Mouse (Mus musculus) heart, embryonic 13.5 days (tissue): ENCODE data around the gene Lhfpl2. TPM values are rescaled to one million over a fixed set of nuclear protein-coding genes. Genes with fewer than 3 reads are reported as not detected.
A peak's percentile ranks its signal among the peaks of the same experiment; 100 is the strongest.

Experiments
- ATAC-seq: fragments of 200-750 bp; cut with Nextera tagmentation; 2 replicates; pipeline ENCODE4 v1.8.0; 2017; ENCODE audit warnings: moderate TSS enrichment; ENCODE audit not compliant: insufficient number of reproducible peaks, low FRiP score, low TSS enrichment; ENCODE audit errors: extremely low read depth
- H3K27ac ChIP-seq: fragments of 300-500 bp; sonication (generic); replicated peaks from 2 replicates; pipeline ENCODE4 v1.5.1; 2015; ENCODE audit warnings: moderate library complexity, mild to moderate bottlenecking, inconsistent platforms
- H3K27me3 ChIP-seq: fragments of 300-500 bp; sonication (generic); replicated peaks from 2 replicates; pipeline ENCODE4 v1.6.1; 2015; ENCODE audit warnings: mild to moderate bottlenecking, inconsistent platforms
- H3K36me3 ChIP-seq: fragments of 300-500 bp; sonication (generic); 2 replicates; pipeline ENCODE4 v1.6.1; 2015; ENCODE audit warnings: mild to moderate bottlenecking, inconsistent platforms
- H3K4me1 ChIP-seq: fragments of 300-500 bp; sonication (generic); 2 replicates; pipeline ENCODE4 v1.6.1; 2015; ENCODE audit warnings: inconsistent platforms
- H3K4me2 ChIP-seq: fragments of 300-500 bp; sonication (generic); 2 replicates; pipeline ENCODE4 v1.6.1; 2015; ENCODE audit warnings: inconsistent platforms, mild to moderate bottlenecking, moderate library complexity
- H3K4me3 ChIP-seq: fragments of 300-500 bp; sonication (generic); 2 replicates; pipeline ENCODE4 v1.5.1; 2015; ENCODE audit warnings: moderate library complexity, mild to moderate bottlenecking, inconsistent platforms
- H3K9ac ChIP-seq: fragments of 300-500 bp; sonication (generic); 2 replicates; pipeline ENCODE4 v1.6.1; 2015; ENCODE audit warnings: inconsistent platforms, mild to moderate bottlenecking, moderate library complexity
- H3K9me3 ChIP-seq: fragments of 300-500 bp; sonication (generic); 2 replicates; pipeline ENCODE4 v1.6.1; 2016; ENCODE audit warnings: inconsistent platforms
- WGBS: fragments of 180-500 bp; shearing (Covaris S2); methylation state at CpG from one replicate; pipeline ENCODE4 v1.1.7; 2015; ENCODE audit warnings: mixed read lengths; 5-methylcytosine and 5-hydroxymethylcytosine counted together
- polyA plus RNA-seq: library from polyadenylated mRNA; unstranded; fragments of >200 nt; fragmentation: Nextera tagmentation; extraction: Ambion mirVana; gene quantifications from 2 replicates; pipeline ENCODE4 v1.2.1, GENCODE M21; 2015

The Lhfpl2 gene
- polyA plus RNA-seq, 1 experiment from 2014 or later: 24.5 TPM

DNA sequence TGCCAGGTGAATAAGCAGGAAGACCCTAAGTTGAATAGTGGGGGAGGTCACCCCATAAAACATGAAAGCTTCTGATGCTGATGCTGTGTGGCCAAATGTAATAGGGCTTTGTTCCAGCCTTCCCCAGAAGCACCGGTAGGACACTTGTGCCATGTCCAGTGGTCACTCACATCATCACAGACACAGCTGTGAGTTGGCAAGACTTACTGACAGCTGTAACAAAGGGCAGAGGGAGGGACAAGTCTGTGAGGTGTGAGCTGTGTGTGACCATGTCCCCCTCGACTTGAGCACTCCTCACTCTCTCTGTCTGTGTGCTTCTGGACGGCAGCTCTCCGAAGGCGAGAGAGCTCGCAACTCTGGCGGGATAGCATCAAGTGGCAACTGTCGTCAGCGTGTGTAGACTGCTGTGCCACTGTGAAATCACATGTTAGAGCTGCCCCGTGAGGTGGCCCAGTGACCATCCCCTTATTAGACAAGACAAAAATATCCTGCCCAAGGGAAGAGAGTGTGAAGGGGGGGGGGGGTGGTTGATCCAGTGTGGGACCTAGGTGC is 43.5 kb downstream of the Lhfpl2 start:
- Histone ChIP-seq H3K4me2 (peak overlapping the region; percentile 36), H3K36me3 (no peaks in the 10 kb centered on the region), H3K27me3 (no peaks in the 10 kb centered on the region), H3K9ac (no peak overlapping the region), H3K4me1 (peaks cover 75% of the 10 kb centered on the region), H3K9me3 (no peaks in the 10 kb centered on the region), H3K4me3 (no peak overlapping the region), H3K27ac (peak overlapping the region; percentile 25; the same call in 1 of the 2 replicates)
- ATAC-seq: no peak
- 54% methylated on average over 10 of the region's 10 CpGs for WGBS

DNA sequence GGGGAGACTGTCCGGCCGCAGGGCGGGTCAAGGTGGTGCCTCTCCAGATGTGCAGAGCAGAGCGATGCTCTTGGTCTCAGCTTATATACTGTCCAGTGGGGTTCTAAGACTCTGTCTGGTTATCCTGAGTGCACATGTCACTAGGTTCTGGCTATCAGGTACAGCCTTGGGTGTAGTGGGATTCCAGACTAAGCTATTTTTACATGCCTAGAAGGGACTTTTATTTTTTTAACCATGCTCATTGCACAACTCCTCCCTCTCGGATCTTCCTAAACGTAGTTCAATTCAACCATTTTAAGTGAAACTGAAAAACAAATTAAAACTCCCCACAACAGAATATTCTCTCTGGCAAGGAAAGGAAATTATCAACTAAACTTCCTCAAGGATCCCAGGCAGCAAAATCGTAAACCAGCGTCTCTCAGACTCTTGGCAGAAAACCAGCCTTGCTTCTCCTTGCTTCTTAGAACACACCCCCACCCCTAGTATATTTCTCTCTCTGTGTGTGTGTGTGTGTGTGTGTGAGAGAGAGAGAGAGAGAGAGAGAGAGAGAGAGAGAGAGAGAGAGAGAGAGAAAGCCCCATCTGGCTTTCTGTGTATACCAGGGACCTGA is 47.4 kb downstream of the Lhfpl2 start:
- Histone ChIP-seq H3K9ac (no peak overlapping the region), H3K9me3 (no peaks in the 10 kb centered on the region), H3K4me1 (peaks cover 51% of the 10 kb centered on the region), H3K36me3 (no peaks in the 10 kb centered on the region), H3K27me3 (no peaks in the 10 kb centered on the region), H3K4me3 (no peak overlapping the region), H3K27ac (peak overlapping the region; percentile 61), H3K4me2 (0 out of 2 replicates have a peak overlapping the region, but pooled peaks have one; percentile 3)
- ATAC-seq: no peak
- WGBS: 56% methylated on average over 8 of the region's 8 CpGs

DNA sequence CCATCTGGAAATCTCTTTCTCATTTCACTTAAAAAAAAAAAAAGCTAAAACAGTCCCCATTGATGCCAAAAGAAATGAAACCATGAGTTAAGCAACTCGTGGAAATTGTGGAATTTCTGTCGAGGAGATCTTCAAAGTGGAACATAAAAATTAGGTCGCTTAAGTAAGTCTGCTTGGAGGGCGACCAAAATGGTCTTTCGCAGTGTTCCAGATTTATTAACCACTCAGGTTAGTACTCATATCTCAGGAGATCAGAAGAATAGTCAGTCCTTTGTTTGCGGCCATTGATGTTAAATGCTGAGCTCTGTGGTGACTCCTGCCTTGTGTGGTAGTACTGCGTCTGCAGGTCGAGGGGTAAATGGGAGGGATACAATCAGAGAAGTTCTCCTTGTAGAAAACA is 48.8 kb downstream of the Lhfpl2 start:
- H3K27ac ChIP-seq: no peak overlapping the region
- H3K36me3 ChIP-seq: peaks cover 3% of the 10 kb centered on the region
- 82% methylated on average over 8 of the region's 8 CpGs for WGBS
- H3K27me3 ChIP-seq: no peaks in the 10 kb centered on the region
- no peak overlapping the region for H3K4me2 ChIP-seq
- no peak overlapping the region for H3K4me3 ChIP-seq
- no peak for ATAC-seq
- peaks cover 36% of the 10 kb centered on the region for H3K4me1 ChIP-seq
- no peak overlapping the region for H3K9ac ChIP-seq
- H3K9me3 ChIP-seq: peaks cover under 1% of the 10 kb centered on the region; the same call in 1 of the 2 replicates

DNA sequence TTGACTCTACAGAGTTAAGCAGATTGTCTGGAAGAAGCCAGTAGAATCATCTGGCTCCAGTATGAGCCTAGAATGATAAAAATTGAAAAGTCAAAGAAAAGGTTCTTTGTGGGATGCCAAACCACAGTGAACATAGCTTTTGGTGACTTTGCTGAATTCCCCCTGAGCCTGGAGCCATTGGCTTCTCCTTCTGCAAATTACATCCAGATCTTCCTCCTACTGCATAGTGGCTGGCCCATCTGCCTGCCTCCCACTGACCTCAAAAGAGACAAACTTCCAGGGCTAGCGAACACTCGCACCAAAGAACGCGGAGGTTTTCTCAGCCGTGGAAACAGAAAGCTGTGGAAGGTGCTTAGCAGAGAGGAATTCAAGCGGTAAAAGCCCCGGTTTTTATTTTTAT is 49.4 kb downstream of the Lhfpl2 start:
- 83% methylated on average over 7 of the region's 7 CpGs for WGBS
- H3K27ac ChIP-seq: no peak overlapping the region
- no peak overlapping the region for H3K4me2 ChIP-seq
- peaks cover 5% of the 10 kb centered on the region; the same call in 1 of the 2 replicates for H3K9me3 ChIP-seq
- no peak overlapping the region for H3K4me3 ChIP-seq
- no peak overlapping the region for H3K9ac ChIP-seq
- H3K36me3 ChIP-seq: peaks cover 9% of the 10 kb centered on the region
- no peaks in the 10 kb centered on the region for H3K27me3 ChIP-seq
- H3K4me1 ChIP-seq: peaks cover 31% of the 10 kb centered on the region
- no peak for ATAC-seq

DNA sequence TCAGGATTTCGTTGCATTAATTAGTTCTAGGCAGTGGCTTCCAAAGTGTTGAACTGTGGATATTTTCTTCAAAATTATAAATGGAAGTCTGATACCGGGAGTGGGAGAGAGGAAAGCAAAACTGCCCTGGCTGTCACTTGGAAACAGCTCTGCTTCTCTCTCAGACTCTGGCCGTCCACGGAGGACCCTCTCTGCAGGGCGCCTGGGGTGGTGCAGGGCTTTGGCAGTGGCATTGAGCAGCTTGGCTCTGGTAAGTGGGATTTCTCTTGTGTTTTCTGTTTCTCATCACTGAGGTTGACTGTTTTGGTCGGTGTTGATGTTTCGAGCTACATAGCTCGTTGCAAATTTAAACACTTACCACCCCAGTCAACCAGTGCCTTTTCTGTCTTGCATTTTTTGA is 53.0 kb downstream of the Lhfpl2 start:
- no peak overlapping the region for H3K4me2 ChIP-seq
- H3K4me3 ChIP-seq: no peak overlapping the region
- WGBS: 75% methylated on average over 8 of the region's 8 CpGs
- H3K27ac ChIP-seq: no peak overlapping the region
- no peak overlapping the region for H3K9ac ChIP-seq
- H3K9me3 ChIP-seq: peaks cover 9% of the 10 kb centered on the region; the same call in 1 of the 2 replicates
- no peaks in the 10 kb centered on the region for H3K27me3 ChIP-seq
- peaks cover 18% of the 10 kb centered on the region for H3K36me3 ChIP-seq
- peaks cover 12% of the 10 kb centered on the region for H3K4me1 ChIP-seq
- no peak for ATAC-seq

DNA sequence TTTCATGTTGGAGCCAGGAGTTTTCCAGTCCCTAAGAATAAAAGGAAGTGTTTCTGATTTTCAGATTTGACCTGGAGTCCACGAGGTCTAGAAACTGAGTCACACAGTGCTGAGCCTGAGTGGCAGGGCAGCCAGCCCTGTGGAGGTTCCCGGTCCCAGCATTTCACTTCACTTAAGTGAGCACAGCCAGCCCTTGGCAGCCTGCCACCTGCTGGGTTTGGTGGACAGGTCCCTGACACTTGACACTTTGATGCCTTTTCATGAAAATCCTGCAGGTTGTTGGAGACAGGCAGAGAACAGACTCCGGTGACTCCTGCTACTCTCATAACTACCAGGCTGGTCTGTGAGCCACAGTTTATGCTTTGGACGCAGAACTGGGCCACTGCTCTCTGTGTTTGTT is 57.9 kb downstream of the Lhfpl2 start:
- Histone ChIP-seq H3K9me3 (peaks cover 12% of the 10 kb centered on the region), H3K36me3 (peaks cover 32% of the 10 kb centered on the region), H3K4me3 (no peak overlapping the region), H3K27ac (0 out of 2 replicates have a peak overlapping the region, but pooled peaks have one; percentile 39), H3K4me1 (peaks cover 29% of the 10 kb centered on the region), H3K27me3 (no peaks in the 10 kb centered on the region), H3K9ac (no peak overlapping the region), H3K4me2 (no peak overlapping the region)
- WGBS: 31% methylated on average over 4 of the region's 4 CpGs
- no peak; the same call in 1 of the 2 replicates for ATAC-seq

DNA sequence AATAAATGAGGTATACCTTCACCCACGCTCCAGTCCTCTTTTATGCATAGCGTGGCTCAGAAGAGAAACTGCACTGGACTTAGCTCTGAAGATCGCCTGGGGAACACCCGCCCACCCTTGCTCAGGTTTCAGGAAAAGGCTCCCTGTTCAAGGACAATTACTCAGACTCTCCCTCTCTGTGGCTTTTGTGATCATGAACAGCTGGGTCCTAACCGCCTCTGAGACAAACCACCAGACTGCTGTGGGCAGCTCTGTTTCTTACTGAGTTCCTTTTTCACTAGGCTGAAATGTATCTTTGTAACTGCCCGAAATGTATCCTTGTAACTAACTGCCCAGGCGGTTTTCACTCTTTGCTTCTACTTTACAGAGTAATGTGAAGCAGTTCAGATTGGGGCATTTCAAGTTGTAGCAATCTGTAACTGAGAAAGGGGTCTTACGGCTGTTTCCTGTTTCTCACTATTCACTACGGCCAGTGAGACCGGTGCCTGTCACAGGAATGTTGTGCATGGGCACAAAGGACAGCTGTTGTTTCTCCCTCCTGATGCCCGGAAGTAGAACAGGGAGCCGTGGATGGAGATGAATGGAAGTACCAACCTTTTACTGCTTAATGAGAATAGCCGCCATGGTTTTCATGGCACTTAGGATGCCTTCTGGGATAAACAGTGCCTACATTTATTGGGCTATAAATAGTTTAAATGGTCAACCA is 59.3 kb downstream of the Lhfpl2 start:
- Histone ChIP-seq H3K9me3 (peaks cover 10% of the 10 kb centered on the region), H3K4me2 (no peak overlapping the region), H3K36me3 (peaks cover 35% of the 10 kb centered on the region), H3K4me3 (no peak overlapping the region), H3K4me1 (peaks cover 29% of the 10 kb centered on the region), H3K27ac (peak overlapping the region; percentile 40), H3K27me3 (no peaks in the 10 kb centered on the region), H3K9ac (no peak overlapping the region)
- ATAC-seq: no peak
- 63% methylated on average over 13 of the region's 13 CpGs for WGBS

DNA sequence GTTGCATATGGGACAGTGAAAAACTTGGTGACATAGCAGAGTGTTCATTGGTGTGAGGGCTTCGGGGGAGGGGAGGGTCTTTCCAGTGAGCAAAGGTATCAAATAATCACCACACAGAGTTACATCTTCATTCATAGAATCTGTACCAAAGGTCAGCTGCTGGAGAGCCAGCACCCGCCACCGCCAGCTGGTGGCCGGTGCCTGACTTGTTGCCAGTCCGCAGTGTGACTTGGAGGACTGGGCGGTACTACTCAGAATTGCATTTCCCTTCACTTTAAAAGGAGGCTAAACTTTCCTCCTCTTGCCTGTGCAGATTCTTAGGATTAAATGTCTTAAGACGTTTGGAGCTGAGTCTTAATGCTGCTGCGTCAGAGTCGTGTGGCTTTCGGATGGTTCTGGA is 59.9 kb downstream of the Lhfpl2 start:
- no peak for ATAC-seq
- Histone ChIP-seq H3K9me3 (peaks cover 10% of the 10 kb centered on the region; the same call in 1 of the 2 replicates), H3K27me3 (no peaks in the 10 kb centered on the region), H3K4me3 (no peak overlapping the region), H3K27ac (no peak overlapping the region), H3K9ac (no peak overlapping the region), H3K4me2 (no peak overlapping the region), H3K4me1 (peaks cover 29% of the 10 kb centered on the region), H3K36me3 (peaks cover 33% of the 10 kb centered on the region)
- 94% methylated on average over 10 of the region's 10 CpGs for WGBS

DNA sequence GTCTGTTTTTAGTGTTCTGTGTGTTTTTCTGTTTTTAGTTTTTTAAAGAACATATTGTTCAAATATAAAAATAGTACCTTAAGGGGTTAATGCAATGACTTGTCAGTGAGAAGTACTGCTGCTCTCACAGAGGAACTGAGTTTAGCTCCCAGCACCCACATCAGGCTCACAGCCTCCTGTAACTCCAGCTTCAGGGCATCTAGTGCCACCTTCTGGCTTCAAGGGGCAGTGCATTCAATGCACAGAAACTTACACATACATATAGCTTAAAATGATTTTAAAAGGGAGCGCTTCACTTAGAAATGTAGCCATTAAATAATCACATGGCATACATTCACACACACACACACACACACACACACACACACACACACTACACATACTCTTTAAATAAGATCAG is 60.5 kb downstream of the Lhfpl2 start:
- H3K4me2 ChIP-seq: no peak overlapping the region
- no peak overlapping the region for H3K9ac ChIP-seq
- H3K4me3 ChIP-seq: no peak overlapping the region
- H3K36me3 ChIP-seq: peaks cover 29% of the 10 kb centered on the region
- no peak for ATAC-seq
- H3K27me3 ChIP-seq: no peaks in the 10 kb centered on the region
- peaks cover 10% of the 10 kb centered on the region; the same call in 1 of the 2 replicates for H3K9me3 ChIP-seq
- H3K4me1 ChIP-seq: peaks cover 29% of the 10 kb centered on the region
- H3K27ac ChIP-seq: no peak overlapping the region
- 100% methylated on average over 1 of the region's 1 CpGs for WGBS

DNA sequence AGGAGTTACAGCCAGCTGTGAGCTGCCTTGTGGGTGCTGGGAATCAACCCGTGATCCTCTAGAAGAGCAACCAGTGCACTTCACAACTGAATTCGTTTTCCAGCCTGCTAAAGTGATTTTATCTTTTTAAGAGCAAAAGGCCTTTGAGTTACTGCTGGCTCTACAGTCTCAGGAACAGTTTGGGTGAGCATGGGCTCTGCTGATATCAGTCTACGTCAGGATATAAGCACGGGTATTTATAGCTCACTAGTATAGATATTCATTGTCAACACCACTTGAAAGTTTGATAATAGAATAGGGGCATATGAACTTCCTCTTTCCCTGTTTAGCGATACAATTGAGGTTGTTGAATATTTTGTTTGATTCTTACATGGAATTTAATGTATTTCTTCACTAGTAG is 61.7 kb downstream of the Lhfpl2 start:
- H3K4me3 ChIP-seq: no peak overlapping the region
- peaks cover 6% of the 10 kb centered on the region; the same call in 1 of the 2 replicates for H3K9me3 ChIP-seq
- no peaks in the 10 kb centered on the region for H3K27me3 ChIP-seq
- peaks cover 38% of the 10 kb centered on the region for H3K36me3 ChIP-seq
- H3K9ac ChIP-seq: no peak overlapping the region
- no peak for ATAC-seq
- WGBS: 26% methylated on average over 5 of the region's 5 CpGs
- H3K4me1 ChIP-seq: peaks cover 29% of the 10 kb centered on the region
- peak overlapping the region; percentile 83 for H3K27ac ChIP-seq
- H3K4me2 ChIP-seq: no peak overlapping the region

DNA sequence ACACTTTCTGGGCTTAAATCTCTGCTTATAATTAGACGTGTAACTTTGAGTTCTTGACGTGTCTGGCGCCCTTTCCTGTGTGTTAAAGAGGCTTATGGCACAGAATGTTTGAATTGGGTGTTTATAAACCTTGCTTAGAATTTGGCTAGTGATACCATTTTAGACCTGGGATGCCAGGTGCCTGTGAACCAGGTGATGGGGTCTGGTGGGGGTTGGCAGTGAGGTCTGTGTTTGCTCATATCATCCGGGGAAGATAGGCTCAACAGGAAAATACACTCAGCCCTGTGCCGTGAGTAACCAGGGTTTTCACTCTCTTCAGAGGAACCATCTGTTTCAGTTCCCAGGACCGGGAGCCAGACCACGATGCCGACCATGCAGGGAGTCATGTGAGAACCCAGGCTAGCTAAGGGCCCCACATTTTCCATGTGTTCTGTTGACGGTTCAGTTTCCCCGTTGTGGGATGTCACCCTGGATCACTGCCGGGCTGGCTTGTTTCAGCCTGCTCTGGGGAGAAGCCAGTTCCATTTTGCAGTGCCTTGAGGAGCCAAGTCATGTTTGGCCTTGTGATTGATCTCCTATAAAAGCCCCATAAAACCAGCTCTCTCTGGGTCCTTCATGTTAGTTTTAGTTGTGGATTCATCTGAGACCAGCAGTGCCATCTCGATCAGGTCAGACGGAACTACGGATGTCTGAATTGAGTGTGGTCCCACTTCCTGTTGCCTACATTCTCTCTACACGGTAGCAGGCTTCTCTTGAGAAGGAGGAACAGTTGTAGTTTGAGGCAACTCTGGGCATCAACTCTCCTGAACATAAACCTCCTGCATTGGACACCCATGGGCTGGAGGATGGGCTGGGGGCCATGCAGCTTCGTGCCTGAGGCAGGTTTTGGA is 65.4 kb downstream of the Lhfpl2 start:
- no peak overlapping the region for H3K4me2 ChIP-seq
- no peak overlapping the region for H3K9ac ChIP-seq
- H3K9me3 ChIP-seq: 0 out of 2 replicates have a peak, but pooled peaks cover 3% of the 10 kb centered on the region
- no peaks in the 10 kb centered on the region for H3K27me3 ChIP-seq
- no peak overlapping the region for H3K27ac ChIP-seq
- no peak for ATAC-seq
- no peak overlapping the region for H3K4me3 ChIP-seq
- H3K4me1 ChIP-seq: peaks cover 9% of the 10 kb centered on the region
- WGBS: 82% methylated on average over 16 of the region's 16 CpGs
- peaks cover 40% of the 10 kb centered on the region for H3K36me3 ChIP-seq
